8 mouse cellular contexts compared by ENCODE assay signal in the genomic region with DNA sequence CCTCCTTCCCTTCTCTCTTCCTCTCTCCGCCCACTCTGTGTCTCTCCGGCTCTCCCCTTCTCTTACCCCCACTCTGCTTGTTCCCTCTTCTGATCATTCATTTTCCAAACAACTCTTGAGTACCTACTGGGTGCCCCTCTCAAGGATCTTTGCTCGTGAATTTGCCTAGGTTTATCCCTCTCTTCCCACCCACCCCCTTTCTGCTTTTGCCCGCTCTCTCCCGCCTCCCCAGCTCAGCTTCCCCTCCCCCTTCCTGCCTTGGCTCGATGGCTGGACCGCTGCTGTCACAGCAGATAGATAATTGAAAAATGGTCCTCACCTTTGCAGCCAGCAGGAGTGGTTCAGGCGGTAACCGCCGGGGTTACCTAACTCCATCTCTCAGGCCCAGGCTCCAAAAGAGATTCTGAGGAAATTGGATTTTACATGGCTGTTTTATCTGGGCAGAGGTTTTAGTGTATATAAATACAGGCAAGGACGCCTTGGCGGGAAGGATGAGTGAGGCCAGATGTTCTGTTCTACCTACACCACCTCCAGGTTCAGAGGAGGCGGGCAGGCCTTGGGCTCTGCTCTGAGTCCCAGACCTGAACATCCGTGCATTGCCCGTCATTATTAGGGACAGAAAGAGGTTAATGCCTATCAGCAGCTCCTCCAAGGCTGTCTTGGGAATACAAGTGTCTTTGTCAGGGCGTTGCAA.
A peak's percentile ranks its signal among the peaks of the same experiment; 100 is the strongest.
DNase-seq lines count a peak whose midpoint lies in the region; ATAC-seq lines count a peak whose summit lies in the region.

No protein-coding gene starts in this region.

- H3K9ac ChIP-seq in heart, embryonic 14.5 days (ENCODE audit: low read length) = peak overlapping the region; percentile 72

- H3K4me3 ChIP-seq in heart, embryonic 14.5 days (ENCODE audit: control insufficient read depth in 1 of 2, insufficient read depth in 1 of 2, low read depth in 1 of 2, low read length in 2 of 2) = peak overlapping the region; percentile 53 to 54
- peak overlapping the region; percentile 64 for H3K4me3 ChIP-seq in midbrain, embryonic 10.5 days

- H3K4me1 ChIP-seq in heart, embryonic 14.5 days (ENCODE audit: control insufficient read depth in 2 of 2, insufficient read depth in 2 of 2, low read length in 2 of 2) = peaks cover 23 to 36% of the 10 kb centered on the region in 2 experiments
- peaks cover 42% of the 10 kb centered on the region for H3K4me1 ChIP-seq in midbrain, embryonic 10.5 days

- ATAC-seq in heart, embryonic 14.5 days (ENCODE audit: insufficient number of reproducible peaks, insufficient read depth, low FRiP score, low read depth) = no peak

- peak overlapping the region in 1 of 2 experiments; percentile 51; a peak in 2 of 4 replicates for H3K27ac ChIP-seq in heart, embryonic 14.5 days (replicated peaks in 1 of 2; ENCODE audit: control insufficient read depth in 1 of 2, insufficient read depth in 1 of 2, low read depth in 2 of 2, low read length in 2 of 2)
- H3K27ac ChIP-seq in midbrain, embryonic 10.5 days (replicated peaks) = peak overlapping the region; percentile 74

- no peaks in the 10 kb centered on the region for H3K9me3 ChIP-seq in heart, embryonic 14.5 days (ENCODE audit: control insufficient read depth, low read length)
- no peaks in the 10 kb centered on the region for H3K9me3 ChIP-seq in midbrain, embryonic 10.5 days (replicated peaks)

- H3K36me3 ChIP-seq in heart, embryonic 14.5 days (ENCODE audit: control insufficient read depth, insufficient read depth, low read length) = no peaks in the 10 kb centered on the region
- no peaks in the 10 kb centered on the region for H3K36me3 ChIP-seq in midbrain, embryonic 10.5 days

- intact Hi-C loops in left cerebral cortex, postnatal 4 days (cut with DNase I) = loop anchor here (5.0 to 10.0 kb wide), 2 partner anchors 60 to 132 kb away; partner anchors contain the start of gene Btrc

- peak; percentile 72 for DNase-seq in left cerebral cortex, postnatal 4 days
- DNase-seq in left cerebral cortex, adult 11 months (ENCODE audit: low spot score) = no peak
- peak; percentile 77 for DNase-seq in cerebellum, adult 9-11 months
- peak; percentile 59 for DNase-seq in midbrain, embryonic 10.5 days (ENCODE audit: low spot score)
- no peak for DNase-seq in retina, embryonic 14.5 days (ENCODE audit: low spot score)
- DNase-seq in spleen, postnatal 4 days (ENCODE audit: low spot score in 2 of 2) = no peak
- DNase-seq in gastrocnemius, postnatal 4 days (ENCODE audit: low spot score in 2 of 2) = no peak

- WGBS in heart, embryonic 14.5 days = 8% methylated on average over 16 of the region's 16 CpGs
- 2% methylated on average over 16 of the region's 16 CpGs for WGBS in midbrain, embryonic 10.5 days

- peaks cover 37% of the 10 kb centered on the region for H3K27me3 ChIP-seq in heart, embryonic 14.5 days (ENCODE audit: control insufficient read depth, insufficient read depth, low read length)
- H3K27me3 ChIP-seq in midbrain, embryonic 10.5 days (ENCODE audit: low read depth, poor library complexity, severe bottlenecking) = peaks cover 100% of the 10 kb centered on the region

- peak overlapping the region; percentile 79 for H3K4me2 ChIP-seq in heart, embryonic 14.5 days (ENCODE audit: low read length)

Comparison
In these comparisons a context has a peak if more than half of its experiments do, and no peak if none do; other contexts are left out.
1. DNase-seq: peak in left cerebral cortex, postnatal 4 days (single experiment), cerebellum, adult 9-11 months (single experiment) and midbrain, embryonic 10.5 days (single experiment); none in left cerebral cortex, adult 11 months (single experiment), retina, embryonic 14.5 days (single experiment), spleen, postnatal 4 days (0 of 2) and gastrocnemius, postnatal 4 days (0 of 2).